Mouse (Mus musculus) limb, embryonic 12.5 days (tissue): ENCODE data around the gene Bcl2. TPM values are rescaled to one million over a fixed set of nuclear protein-coding genes. Genes with fewer than 3 reads are reported as not detected.
A peak's percentile ranks its signal among the peaks of the same experiment; 100 is the strongest.
"Not testable (repeated sequence)": the region's sequence is repeated elsewhere in the genome, so short reads cannot be mapped to it uniquely, and the experiment has no call there.

Experiments
- ATAC-seq: fragments of 200-750 bp; cut with Nextera tagmentation; 2 replicates; pipeline ENCODE4 v1.8.0; 2017; ENCODE audit warnings: low read depth, moderate TSS enrichment; ENCODE audit not compliant: insufficient number of reproducible peaks, insufficient read depth, low FRiP score, low TSS enrichment
- H3K27ac ChIP-seq: fragments of 300-500 bp; sonication (generic); 2 replicates; pipeline ENCODE4 v1.5.1; 2016; ENCODE audit warnings: mild to moderate bottlenecking, moderate library complexity
- H3K27me3 ChIP-seq: fragments of 300-500 bp; sonication (generic); 2 replicates; pipeline ENCODE4 v1.6.1; 2016; ENCODE audit warnings: mild to moderate bottlenecking, moderate library complexity
- H3K36me3 ChIP-seq: fragments of 300-500 bp; sonication (generic); 2 replicates; pipeline ENCODE4 v1.6.1; 2016; ENCODE audit warnings: mild to moderate bottlenecking, moderate library complexity
- H3K4me1 ChIP-seq: fragments of 300-500 bp; sonication (generic); replicated peaks from 2 replicates; pipeline ENCODE4 v1.6.1; 2016
- H3K4me2 ChIP-seq: fragments of 300-500 bp; sonication (generic); 2 replicates; pipeline ENCODE4 v1.6.1; 2016; ENCODE audit warnings: mild to moderate bottlenecking, moderate library complexity
- H3K4me3 ChIP-seq: fragments of 300-500 bp; sonication (generic); replicated peaks from 2 replicates; pipeline ENCODE4 v1.5.1; 2016; ENCODE audit warnings: mild to moderate bottlenecking
- H3K9ac ChIP-seq: fragments of 300-500 bp; sonication (generic); replicated peaks from 2 replicates; pipeline ENCODE4 v1.6.1; 2016; ENCODE audit warnings: mild to moderate bottlenecking, moderate library complexity
- H3K9me3 ChIP-seq: fragments of 300-500 bp; sonication (generic); 2 replicates; pipeline ENCODE4 v1.6.1; 2016; ENCODE audit warnings: mild to moderate bottlenecking, moderate library complexity
- WGBS: fragments of 180-500 bp; shearing (Covaris S2); methylation state at CpG from one replicate; pipeline ENCODE4 v1.1.7; 2016; 5-methylcytosine and 5-hydroxymethylcytosine counted together
- polyA plus RNA-seq: library from polyadenylated mRNA; unstranded; fragments of >200 nt; fragmentation: Nextera tagmentation; extraction: Ambion mirVana; gene quantifications from 2 replicates; pipeline ENCODE4 v1.2.1, GENCODE M21; 2016

Bcl2 gene
- polyA plus RNA-seq, 1 experiment from 2014 or later: 27.5 TPM

DNA sequence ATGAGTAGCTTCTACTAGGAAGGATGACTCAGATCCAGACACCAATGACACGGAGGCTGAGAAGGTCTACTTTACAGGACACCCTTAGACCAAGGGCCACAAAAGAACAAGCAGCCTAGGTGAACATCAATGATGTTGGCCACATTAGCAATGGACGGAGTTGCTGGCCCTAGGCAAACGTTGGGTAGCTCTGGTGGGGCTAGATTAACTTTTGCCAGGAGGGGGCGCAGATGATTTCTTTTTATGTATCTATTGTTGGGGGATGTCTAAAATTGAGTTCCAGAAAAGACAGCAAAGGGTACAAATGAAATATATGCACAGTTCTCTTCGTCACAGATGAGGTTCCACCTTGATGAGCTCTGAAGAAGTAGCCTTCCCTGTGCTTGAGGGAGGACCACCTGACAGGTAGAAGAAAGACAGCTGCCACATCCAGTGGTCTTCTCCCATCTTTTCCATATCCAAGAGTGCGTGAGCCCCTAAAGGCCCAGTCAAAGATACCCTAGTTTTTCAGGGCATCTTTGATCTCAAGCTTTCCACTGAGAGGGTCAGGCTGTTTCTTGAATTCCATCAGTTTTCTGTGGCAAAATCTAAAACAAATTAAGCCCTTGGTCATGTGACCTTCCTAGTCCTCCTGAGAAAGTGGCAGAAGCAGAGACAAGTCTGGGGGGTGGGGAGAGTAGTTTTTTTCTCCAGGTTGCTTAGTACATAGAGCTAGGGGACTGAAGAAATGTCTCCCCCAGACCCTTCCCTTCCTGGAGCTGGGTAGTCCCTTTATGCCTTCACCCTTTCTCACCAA is 169.1 kb downstream of the Bcl2 start:
- Histone ChIP-seq H3K4me1 (peaks cover 22% of the 10 kb centered on the region; the same call in 1 of the 2 replicates), H3K4me3 (no peak overlapping the region), H3K27me3 (no peaks in the 10 kb centered on the region), H3K9ac (no peak overlapping the region), H3K9me3 (no peaks in the 10 kb centered on the region), H3K4me2 (no peak overlapping the region), H3K27ac (no peak overlapping the region), H3K36me3 (peaks cover 5% of the 10 kb centered on the region; the same call in 1 of the 2 replicates)
- ATAC-seq: no peak
- 69% methylated on average over 6 of the region's 6 CpGs for WGBS

GRCm38 (mm10) chr1:106542731-106543130 is 171.3 kb downstream of the Bcl2 start:
- Histone ChIP-seq H3K9ac (no peak overlapping the region), H3K4me2 (no peak overlapping the region), H3K27me3 (no peaks in the 10 kb centered on the region), H3K9me3 (no peaks in the 10 kb centered on the region), H3K27ac (no peak overlapping the region), H3K4me3 (no peak overlapping the region), H3K36me3 (peaks cover 5% of the 10 kb centered on the region; the same call in 1 of the 2 replicates), H3K4me1 (peaks cover 15% of the 10 kb centered on the region; the same call in 1 of the 2 replicates)
- WGBS: 38% methylated on average over 5 of the region's 5 CpGs
- ATAC-seq: no peak

GRCm38 (mm10) chr1:106541851-106542250 is 172.2 kb downstream of the Bcl2 start:
- H3K36me3 ChIP-seq: peaks cover 5% of the 10 kb centered on the region; the same call in 1 of the 2 replicates
- H3K4me2 ChIP-seq: no peak overlapping the region
- H3K9ac ChIP-seq: no peak overlapping the region
- peaks cover 15% of the 10 kb centered on the region; the same call in 1 of the 2 replicates for H3K4me1 ChIP-seq
- H3K9me3 ChIP-seq: no peaks in the 10 kb centered on the region
- H3K4me3 ChIP-seq: no peak overlapping the region
- H3K27me3 ChIP-seq: no peaks in the 10 kb centered on the region
- no peak overlapping the region for H3K27ac ChIP-seq
- 0 out of 2 replicates have a peak, but pooled peaks have one; percentile 9 for ATAC-seq
- 86% methylated on average over 8 of the region's 8 CpGs for WGBS

DNA sequence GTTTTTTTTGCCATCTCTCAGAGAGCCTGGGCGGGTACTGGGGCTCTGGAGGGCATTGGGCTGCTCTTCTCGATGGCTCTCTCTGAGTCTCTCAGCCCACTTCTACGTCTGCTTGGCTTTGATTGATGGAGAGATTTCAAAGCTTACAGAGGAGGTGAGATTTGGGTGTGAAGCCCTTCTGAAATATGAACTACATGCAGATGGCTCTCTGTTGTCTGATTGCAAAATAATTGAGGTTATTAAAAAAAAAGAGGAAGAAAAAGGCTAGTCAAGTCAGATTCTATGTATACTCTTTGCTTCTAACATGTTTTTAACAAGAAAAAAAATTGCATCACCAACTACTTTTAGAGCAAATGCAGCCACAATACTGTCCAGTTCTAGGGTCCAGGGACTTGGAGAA is 173.9 kb downstream of the Bcl2 start:
- no peak overlapping the region for H3K4me2 ChIP-seq
- H3K9ac ChIP-seq: no peak overlapping the region
- no peak overlapping the region for H3K4me3 ChIP-seq
- 58% methylated on average over 3 of the region's 3 CpGs for WGBS
- no peaks in the 10 kb centered on the region for H3K27me3 ChIP-seq
- no peak for ATAC-seq
- H3K27ac ChIP-seq: no peak overlapping the region
- no peaks in the 10 kb centered on the region for H3K9me3 ChIP-seq
- H3K4me1 ChIP-seq: peaks cover 9% of the 10 kb centered on the region; the same call in 1 of the 2 replicates
- H3K36me3 ChIP-seq: peaks cover 5% of the 10 kb centered on the region; the same call in 1 of the 2 replicates

- H3K4me3 ChIP-seq: no peak overlapping the region
- 79% methylated on average over 1 of the region's 1 CpGs for WGBS
- no peak overlapping the region for H3K27ac ChIP-seq
- H3K4me1 ChIP-seq: peaks cover 9% of the 10 kb centered on the region; the same call in 1 of the 2 replicates
- H3K4me2 ChIP-seq: no peak overlapping the region
- H3K9ac ChIP-seq: no peak overlapping the region
- H3K36me3 ChIP-seq: peaks cover 5% of the 10 kb centered on the region; the same call in 1 of the 2 replicates
- no peak for ATAC-seq
- H3K9me3 ChIP-seq: no peaks in the 10 kb centered on the region
- no peaks in the 10 kb centered on the region for H3K27me3 ChIP-seq
Observed at GRCm38 (mm10) chr1:106539029-106539428, 175.0 kb downstream of the Bcl2 start.

GRCm38 (mm10) chr1:106534835-106535234 is 179.2 kb downstream of the Bcl2 start:
- 89% methylated on average over 3 of the region's 3 CpGs for WGBS
- H3K9me3 ChIP-seq, H3K4me2 ChIP-seq, H3K9ac ChIP-seq, H3K4me1 ChIP-seq, ATAC-seq, H3K36me3 ChIP-seq, H3K27ac ChIP-seq, H3K27me3 ChIP-seq, H3K4me3 ChIP-seq: not testable (repeated sequence)

- WGBS: 89% methylated on average over 9 of the region's 9 CpGs
- Histone ChIP-seq H3K9ac (no peak overlapping the region), H3K36me3 (no peaks in the 10 kb centered on the region), H3K27me3 (no peaks in the 10 kb centered on the region), H3K9me3 (no peaks in the 10 kb centered on the region), H3K4me3 (no peak overlapping the region), H3K4me1 (no peaks in the 10 kb centered on the region), H3K27ac (no peak overlapping the region), H3K4me2 (no peak overlapping the region)
- ATAC-seq: no peak
Observed at GRCm38 (mm10) chr1:106529570-106529969, 184.5 kb downstream of the Bcl2 start.

DNA sequence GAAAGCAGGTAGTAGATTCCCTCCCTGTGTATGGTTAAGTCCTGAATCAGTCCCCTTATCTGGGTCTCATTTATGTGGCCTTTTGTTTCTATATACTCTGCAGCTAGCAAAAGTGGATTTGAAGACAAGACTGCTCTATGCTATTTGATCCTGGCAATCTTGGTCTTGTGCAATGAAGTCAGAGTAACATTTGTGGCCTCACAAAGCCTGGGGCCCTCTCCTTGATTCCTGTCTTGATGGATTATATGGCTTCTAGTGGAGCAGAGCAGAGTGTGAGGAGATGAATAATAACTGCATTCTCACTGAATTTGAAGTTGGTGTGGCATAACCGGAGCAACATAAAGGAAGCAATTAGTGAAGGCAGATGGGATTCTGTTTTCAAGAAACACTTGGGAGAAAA is 186.5 kb downstream of the Bcl2 start:
- no peak overlapping the region for H3K4me2 ChIP-seq
- no peak for ATAC-seq
- no peak overlapping the region for H3K27ac ChIP-seq
- 48% methylated on average over 1 of the region's 1 CpGs for WGBS
- no peaks in the 10 kb centered on the region for H3K9me3 ChIP-seq
- H3K36me3 ChIP-seq: no peaks in the 10 kb centered on the region
- H3K9ac ChIP-seq: no peak overlapping the region
- H3K4me3 ChIP-seq: no peak overlapping the region
- H3K27me3 ChIP-seq: no peaks in the 10 kb centered on the region
- no peaks in the 10 kb centered on the region for H3K4me1 ChIP-seq

DNA sequence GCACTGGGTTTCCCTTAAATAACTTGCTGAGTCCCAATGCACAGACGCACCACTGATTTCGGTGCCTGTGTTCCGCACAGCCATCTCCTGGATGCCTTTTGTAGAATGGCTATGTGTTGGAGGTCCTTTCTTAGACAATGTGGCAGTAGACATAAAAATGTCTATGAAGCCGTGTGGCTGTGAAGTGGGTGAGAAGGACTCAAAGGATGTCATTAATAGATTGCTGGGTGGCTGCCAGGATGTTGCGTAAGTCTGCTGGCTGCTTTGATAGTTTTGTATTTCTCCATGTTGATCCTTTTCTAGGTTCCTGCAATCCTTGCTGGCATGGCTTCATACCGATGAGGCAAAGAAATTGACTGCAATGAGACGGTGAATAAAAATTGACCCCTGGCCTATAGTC is 187.3 kb downstream of the Bcl2 start:
- Histone ChIP-seq H3K4me1 (no peaks in the 10 kb centered on the region), H3K4me3 (no peak overlapping the region), H3K9ac (no peak overlapping the region), H3K27me3 (no peaks in the 10 kb centered on the region), H3K9me3 (no peaks in the 10 kb centered on the region), H3K27ac (no peak overlapping the region), H3K36me3 (no peaks in the 10 kb centered on the region), H3K4me2 (no peak overlapping the region)
- 89% methylated on average over 7 of the region's 7 CpGs for WGBS
- no peak for ATAC-seq

DNA sequence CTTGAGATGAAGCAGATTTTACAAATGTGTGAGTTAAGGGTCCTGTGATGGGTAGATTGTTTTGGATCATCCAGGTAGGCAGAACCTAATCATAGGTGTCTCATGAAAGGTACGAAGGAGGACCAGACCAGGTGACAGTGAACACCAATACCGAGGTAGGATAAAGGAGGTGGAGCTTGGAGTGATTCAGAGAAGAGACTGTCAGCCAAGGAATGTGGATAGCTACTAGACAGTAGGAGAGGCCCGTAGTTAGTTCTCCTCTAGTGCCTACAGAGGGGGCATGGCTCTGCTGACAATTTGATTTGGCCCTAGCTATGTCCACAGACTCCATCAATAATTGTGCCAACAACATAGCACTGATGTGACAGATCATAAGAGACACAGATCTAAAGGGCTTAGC is 188.0 kb downstream of the Bcl2 start:
- Histone ChIP-seq H3K4me1 (no peaks in the 10 kb centered on the region), H3K4me3 (no peak overlapping the region), H3K9me3 (no peaks in the 10 kb centered on the region), H3K4me2 (no peak overlapping the region), H3K27me3 (no peaks in the 10 kb centered on the region), H3K27ac (no peak overlapping the region), H3K36me3 (no peaks in the 10 kb centered on the region), H3K9ac (no peak overlapping the region)
- 80% methylated on average over 3 of the region's 3 CpGs for WGBS
- no peak for ATAC-seq

DNA sequence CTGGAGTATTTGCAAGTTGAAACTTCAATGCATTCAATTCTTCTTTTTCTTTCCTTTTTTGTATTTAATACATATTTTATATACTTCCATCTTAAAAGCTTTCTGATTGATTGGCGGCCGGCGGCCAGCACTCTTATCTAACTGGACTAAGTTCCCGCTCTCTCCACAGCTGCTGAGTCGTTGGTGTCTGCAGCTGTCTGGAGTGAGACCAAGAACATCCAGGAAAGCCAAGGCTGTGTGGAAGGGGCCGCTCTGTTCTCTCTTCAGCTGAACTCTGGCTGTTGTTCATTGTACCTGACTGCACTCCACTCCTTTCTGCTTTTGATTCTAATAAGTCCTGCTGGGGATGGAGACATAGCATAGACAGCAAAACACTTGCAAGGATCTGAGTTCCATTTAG is 190.3 kb downstream of the Bcl2 start:
- Histone ChIP-seq H3K9ac (no peak overlapping the region), H3K27me3 (no peaks in the 10 kb centered on the region), H3K27ac (no peak overlapping the region), H3K4me1 (no peaks in the 10 kb centered on the region), H3K36me3 (no peaks in the 10 kb centered on the region), H3K4me2 (no peak overlapping the region), H3K4me3 (no peak overlapping the region), H3K9me3 (no peaks in the 10 kb centered on the region)
- ATAC-seq: no peak
- 86% methylated on average over 6 of the region's 6 CpGs for WGBS

DNA sequence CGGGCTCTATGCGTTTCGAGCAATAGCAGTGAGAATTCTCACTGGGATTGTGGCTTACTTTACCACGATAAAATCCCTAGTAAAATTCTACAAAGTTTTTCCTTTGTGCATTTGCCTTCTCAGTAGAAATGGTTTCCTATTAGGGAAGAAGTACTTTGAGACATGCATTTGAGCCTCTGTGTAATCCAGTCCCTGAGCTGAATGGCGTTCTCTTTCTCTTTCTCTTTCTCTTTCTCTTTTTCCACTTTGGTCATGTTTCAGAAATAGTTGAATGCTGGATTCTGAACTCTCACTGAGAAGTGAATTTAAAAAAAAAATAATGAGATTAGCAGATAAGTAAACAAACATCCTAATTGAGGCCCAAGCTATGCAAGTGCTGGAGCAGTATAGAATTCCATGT is 191.1 kb downstream of the Bcl2 start:
- Histone ChIP-seq H3K9ac (no peak overlapping the region), H3K36me3 (no peaks in the 10 kb centered on the region), H3K27ac (no peak overlapping the region), H3K27me3 (no peaks in the 10 kb centered on the region), H3K4me2 (no peak overlapping the region), H3K4me1 (no peaks in the 10 kb centered on the region), H3K4me3 (no peak overlapping the region), H3K9me3 (no peaks in the 10 kb centered on the region)
- ATAC-seq: no peak
- 80% methylated on average over 5 of the region's 5 CpGs for WGBS
